In the genomic region with DNA sequence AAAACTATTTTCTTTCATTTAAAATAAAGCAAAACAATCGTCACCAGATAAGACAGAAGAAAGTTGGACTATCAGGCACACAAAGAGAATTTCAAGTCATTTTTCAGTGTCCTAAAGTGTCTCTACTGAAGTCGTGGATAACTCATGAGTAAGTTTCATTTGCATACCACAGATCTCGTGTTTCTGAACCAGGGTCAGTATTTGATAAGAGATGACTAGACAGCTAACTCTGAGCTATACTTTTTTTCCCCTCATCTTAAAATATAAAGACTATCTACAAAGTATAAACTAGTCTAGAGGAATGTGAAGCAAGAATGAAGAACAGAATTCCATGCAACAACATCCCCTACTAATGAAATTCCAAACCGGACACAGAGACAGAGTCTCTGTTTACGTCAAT, we compare ENCODE assay signal across 17 mouse cellular contexts.
"Had no signal": no experiment of that assay in that cellular context is flagged by ENCODE, and none has a peak within 500 bp of the region (broad histone marks: within the 10 kb centered on the region; RNA-seq: fewer than 3 reads in every experiment).

No protein-coding gene starts in this region.

- H3K4me1 ChIP-seq: neural tube, embryonic 12.5 days; neural tube, embryonic 13.5 days; neural tube, embryonic 15.5 days; stomach, embryonic 15.5 days had no signal

- H3K27me3 ChIP-seq: neural tube, embryonic 12.5 days; neural tube, embryonic 13.5 days; neural tube, embryonic 15.5 days; stomach, embryonic 15.5 days had no signal

- H3K4me2 ChIP-seq: neural tube, embryonic 12.5 days; neural tube, embryonic 13.5 days; neural tube, embryonic 15.5 days; stomach, embryonic 15.5 days had no signal

- H3K9ac ChIP-seq: neural tube, embryonic 12.5 days; neural tube, embryonic 13.5 days; neural tube, embryonic 15.5 days; stomach, embryonic 15.5 days had no signal

- DNase-seq: retina, postnatal 1 day; right cerebral cortex, adult 18-20 months; right cerebral cortex, postnatal 14 days; right cerebral cortex, postnatal 25 days; right cerebral cortex, postnatal 4 days; spleen, adult 18-20 months; thymus, adult 18-20 months; thymus, adult 2 months; thymus, postnatal 14 days; thymus, postnatal 25 days; thymus, postnatal 36 days; thymus, postnatal 4 days had no signal

- H3K4me3 ChIP-seq: neural tube, embryonic 12.5 days; neural tube, embryonic 13.5 days; neural tube, embryonic 15.5 days; stomach, embryonic 15.5 days had no signal

- H3K27ac ChIP-seq: neural tube, embryonic 12.5 days; neural tube, embryonic 13.5 days; neural tube, embryonic 15.5 days; stomach, embryonic 15.5 days; stomach, postnatal 0 days had no signal

- H3K9me3 ChIP-seq: neural tube, embryonic 12.5 days; neural tube, embryonic 13.5 days; neural tube, embryonic 15.5 days; stomach, embryonic 15.5 days had no signal
